Mouse (Mus musculus): ENCODE results near the gene Copa. TPM values are rescaled to one million over a fixed set of nuclear protein-coding genes. Genes with fewer than 3 reads are reported as not detected.

Gene Copa
- polyA plus RNA-seq, 1 experiment from 2014 or later, result 218 TPM

- ATAC-seq (ENCODE audit: insufficient read depth) (no peak), DNase-seq (no peak)
- 81% methylated on average over 2 of the region's 2 CpGs for WGBS
- no peak overlapping the region for H3K4me3 ChIP-seq (ENCODE audit: low read depth, low read length)
- H3K9ac ChIP-seq, result no peak overlapping the region
- no peaks in the 10 kb centered on the region for H3K27me3 ChIP-seq (ENCODE audit: insufficient read depth, low read length)
- no peaks in the 10 kb centered on the region for H3K4me1 ChIP-seq (ENCODE audit: insufficient read depth)
- no peak overlapping the region for H3K4me2 ChIP-seq
- peaks cover 33% of the 10 kb centered on the region for H3K36me3 ChIP-seq (ENCODE audit: insufficient read depth)
- H3K27ac ChIP-seq (ENCODE audit: low read depth), result no peak overlapping the region
- no peak for TF ChIP-seq CTCF (IDR thresholded peaks at IDR 0.05; ENCODE audit: low read depth)
- no peaks in the 10 kb centered on the region for H3K9me3 ChIP-seq (ENCODE audit: low read depth, low read length)
These were observed 20.2 kb upstream of the Copa start for GRCm38 (mm10) chr1:172062101-172062500.

- DNase-seq (no peak), ATAC-seq (ENCODE audit: insufficient read depth) (no peak)
- no peak for TF ChIP-seq CTCF (IDR thresholded peaks at IDR 0.05; ENCODE audit: low read depth)
- Histone ChIP-seq H3K27ac (ENCODE audit: low read depth) (no peak overlapping the region), H3K4me2 (no peak overlapping the region), H3K9me3 (ENCODE audit: low read depth, low read length) (no peaks in the 10 kb centered on the region), H3K4me1 (ENCODE audit: insufficient read depth) (no peaks in the 10 kb centered on the region), H3K9ac (no peak overlapping the region), H3K27me3 (ENCODE audit: insufficient read depth, low read length) (no peaks in the 10 kb centered on the region), H3K36me3 (ENCODE audit: insufficient read depth) (peaks cover 47% of the 10 kb centered on the region), H3K4me3 (ENCODE audit: low read depth, low read length) (no peak overlapping the region)
- WGBS, result 36% methylated on average over 4 of the region's 4 CpGs
These were observed 18.9 kb upstream of the Copa start for GRCm38 (mm10) chr1:172063291-172064023.

- Histone ChIP-seq H3K27ac (ENCODE audit: low read depth) (no peak overlapping the region), H3K9me3 (ENCODE audit: low read depth, low read length) (no peaks in the 10 kb centered on the region), H3K27me3 (ENCODE audit: insufficient read depth, low read length) (no peaks in the 10 kb centered on the region), H3K4me1 (ENCODE audit: insufficient read depth) (no peaks in the 10 kb centered on the region), H3K9ac (no peak overlapping the region), H3K4me2 (no peak overlapping the region), H3K36me3 (ENCODE audit: insufficient read depth) (peaks cover 59% of the 10 kb centered on the region), H3K4me3 (ENCODE audit: low read depth, low read length) (no peak overlapping the region)
- ATAC-seq (ENCODE audit: insufficient read depth) (no peak), DNase-seq (no peak)
- 69% methylated on average over 13 of the region's 13 CpGs for WGBS
- TF ChIP-seq CTCF (IDR thresholded peaks at IDR 0.05; ENCODE audit: low read depth), result no peak
These were observed 17.7 kb upstream of the Copa start for GRCm38 (mm10) chr1:172064613-172065141.

DNA sequence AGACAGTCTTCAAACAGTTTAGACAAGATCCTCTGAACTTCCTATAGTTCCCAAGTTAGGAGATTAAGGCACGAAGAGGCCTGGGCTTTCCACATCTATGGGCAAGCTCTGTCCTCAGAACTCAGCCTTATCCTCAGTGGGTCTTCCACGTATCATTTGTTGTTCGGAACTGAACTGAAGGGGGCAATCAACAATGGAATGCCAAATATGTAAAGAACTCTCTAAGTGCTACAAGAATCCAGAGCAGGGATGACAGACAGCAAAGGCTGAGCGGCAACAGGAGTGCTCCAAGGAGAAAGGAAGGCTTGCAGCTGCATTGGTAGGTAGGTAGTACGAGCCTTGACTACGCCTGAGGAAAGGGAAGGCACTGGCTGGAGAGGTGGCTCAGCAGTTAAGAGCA, 12.1 kb upstream of the Copa start:
- ATAC-seq (ENCODE audit: insufficient read depth), result no peak
- 44% methylated on average over 6 of the region's 6 CpGs for WGBS
- no peak for TF ChIP-seq CTCF (IDR thresholded peaks at IDR 0.05; ENCODE audit: low read depth)

GRCm38 (mm10) chr1:172071556-172071955, 10.8 kb upstream of the Copa start:
- Histone ChIP-seq H3K36me3 (ENCODE audit: insufficient read depth) (peaks cover 100% of the 10 kb centered on the region), H3K4me1 (ENCODE audit: insufficient read depth) (no peaks in the 10 kb centered on the region), H3K4me2 (no peak overlapping the region), H3K27me3 (ENCODE audit: insufficient read depth, low read length) (no peaks in the 10 kb centered on the region), H3K9ac (no peak overlapping the region), H3K9me3 (ENCODE audit: low read depth, low read length) (no peaks in the 10 kb centered on the region), H3K4me3 (ENCODE audit: low read depth, low read length) (no peak overlapping the region), H3K27ac (ENCODE audit: low read depth) (no peak overlapping the region)
- ATAC-seq (ENCODE audit: insufficient read depth) (no peak), DNase-seq (no peak)
- WGBS, result 68% methylated on average over 4 of the region's 4 CpGs
- TF ChIP-seq CTCF (IDR thresholded peaks at IDR 0.05; ENCODE audit: low read depth), result no peak

More for the DNA sequence above, 12.1 kb upstream of the Copa start:
- H3K4me3 ChIP-seq (ENCODE audit: low read depth, low read length), result no peak overlapping the region
- DNase-seq, result no peak
- H3K4me2 ChIP-seq, result no peak overlapping the region
- H3K27me3 ChIP-seq (ENCODE audit: insufficient read depth, low read length), result no peaks in the 10 kb centered on the region
- no peaks in the 10 kb centered on the region for H3K9me3 ChIP-seq (ENCODE audit: low read depth, low read length)
- H3K9ac ChIP-seq, result no peak overlapping the region; the same call in 1 of the 2 replicates
- H3K27ac ChIP-seq (ENCODE audit: low read depth), result no peak overlapping the region
- H3K4me1 ChIP-seq (ENCODE audit: insufficient read depth), result no peaks in the 10 kb centered on the region
- peaks cover 100% of the 10 kb centered on the region for H3K36me3 ChIP-seq (ENCODE audit: insufficient read depth)

DNA sequence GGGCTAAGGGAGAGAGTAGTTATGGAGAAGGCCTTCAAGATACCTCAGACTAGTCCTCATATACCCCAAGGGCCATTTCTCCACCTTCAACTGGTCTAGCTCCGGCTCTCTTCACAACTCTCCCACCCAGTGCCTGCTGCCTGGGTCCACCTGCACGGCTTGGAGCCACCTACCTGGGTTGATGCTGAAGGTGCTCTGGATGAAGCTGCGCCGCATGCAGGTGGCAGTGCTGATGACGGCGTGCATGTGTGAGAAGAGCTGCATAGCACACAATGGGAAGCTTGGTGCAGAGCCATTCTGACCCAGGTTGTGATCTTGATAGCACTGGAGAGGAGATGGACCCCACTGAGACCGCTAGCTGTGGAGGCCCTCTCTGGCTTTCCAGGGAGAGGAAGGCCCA, 9.7 kb upstream of the Copa start:
- H3K36me3 ChIP-seq (ENCODE audit: insufficient read depth), result peaks cover 95% of the 10 kb centered on the region
- no peak for TF ChIP-seq CTCF (IDR thresholded peaks at IDR 0.05; ENCODE audit: low read depth)

DNA sequence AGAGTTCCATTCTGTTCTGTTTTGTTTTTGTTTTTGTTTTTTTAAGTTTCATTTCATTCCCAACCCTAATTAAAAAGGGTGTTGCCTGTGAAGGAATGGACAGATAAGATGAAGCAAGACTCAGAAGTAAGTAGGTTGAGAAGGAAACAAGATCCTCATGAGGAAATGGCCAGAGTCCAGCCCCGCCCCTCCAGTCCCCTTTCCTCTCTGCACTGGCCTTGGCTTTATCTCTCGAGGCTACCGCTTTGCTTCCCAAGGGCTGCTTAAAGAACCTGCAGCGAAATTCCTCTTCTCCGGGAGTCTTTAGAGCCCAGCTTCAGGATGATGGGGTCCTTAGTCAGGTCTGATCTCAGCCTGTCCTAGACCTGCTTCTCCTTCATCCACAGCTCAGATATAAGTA, 4.3 kb upstream of the Copa start:
- peaks cover 66% of the 10 kb centered on the region for H3K36me3 ChIP-seq (ENCODE audit: insufficient read depth)
- H3K27ac ChIP-seq (ENCODE audit: low read depth), result no peak overlapping the region
- no peak for TF ChIP-seq CTCF (IDR thresholded peaks at IDR 0.05; ENCODE audit: low read depth)
- ATAC-seq (ENCODE audit: insufficient read depth) (no peak), DNase-seq (no peak)
- no peaks in the 10 kb centered on the region for H3K9me3 ChIP-seq (ENCODE audit: low read depth, low read length)
- no peak overlapping the region for H3K4me3 ChIP-seq (ENCODE audit: low read depth, low read length)
- no peaks in the 10 kb centered on the region for H3K4me1 ChIP-seq (ENCODE audit: insufficient read depth)
- no peak overlapping the region for H3K9ac ChIP-seq
- no peaks in the 10 kb centered on the region for H3K27me3 ChIP-seq (ENCODE audit: insufficient read depth, low read length)
- 61% methylated on average over 5 of the region's 5 CpGs for whole genome bisulfite sequencing
- H3K4me2 ChIP-seq, result no peak overlapping the region

More for the DNA sequence above, 9.7 kb upstream of the Copa start:
- WGBS, result 96% methylated on average over 7 of the region's 7 CpGs
- DNase-seq (no peak), ATAC-seq (ENCODE audit: insufficient read depth) (no peak)
- H3K4me2 ChIP-seq, result no peak overlapping the region
- no peaks in the 10 kb centered on the region for H3K9me3 ChIP-seq (ENCODE audit: low read depth, low read length)
- H3K4me3 ChIP-seq (ENCODE audit: low read depth, low read length), result no peak overlapping the region
- no peak overlapping the region for H3K9ac ChIP-seq
- H3K4me1 ChIP-seq (ENCODE audit: insufficient read depth), result no peaks in the 10 kb centered on the region
- H3K27ac ChIP-seq (ENCODE audit: low read depth), result no peak overlapping the region
- H3K27me3 ChIP-seq (ENCODE audit: insufficient read depth, low read length), result no peaks in the 10 kb centered on the region
